Mouse (Mus musculus): ENCODE data around the gene Cmpk1.

- TF ChIP-seq EP300 (IDR thresholded peaks at IDR 0.05; ENCODE audit: low read depth) (no peak), CTCF (IDR thresholded peaks at IDR 0.05; ENCODE audit: low read depth) (no peak)
Measured at GRCm38 (mm10) chr4:114941311-114941710, 45.7 kb downstream of the Cmpk1 start.

Measured in liver, embryonic 14.5 days (tissue).